Mouse (Mus musculus): ENCODE measurements around the gene Smarca2.

DNA sequence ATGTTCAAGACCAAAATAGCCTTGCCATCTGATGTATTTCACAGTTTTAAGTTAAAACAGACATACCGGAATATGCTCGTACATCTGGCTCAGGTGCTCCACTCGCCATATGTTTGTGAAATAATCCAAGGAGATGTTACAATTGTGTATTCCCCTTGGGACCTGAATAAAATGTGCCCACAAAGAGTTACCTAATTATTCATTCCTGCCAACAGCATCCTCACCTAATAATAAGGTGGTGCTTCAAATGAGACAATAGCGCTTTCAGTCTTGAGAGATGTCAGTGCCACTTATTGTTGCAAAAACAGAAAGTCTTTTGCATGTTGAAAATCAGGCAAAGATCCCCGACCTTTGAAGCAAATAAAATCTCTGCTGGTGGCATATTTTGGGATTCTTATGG is 36.6 kb upstream of the Smarca2 start:
- TF ChIP-seq POLR2A (IDR thresholded peaks at IDR 0.05; ENCODE audit: low read depth, low read length) (no peak), CTCF (IDR thresholded peaks at IDR 0.05; ENCODE audit: extremely low read depth, insufficient read depth, insufficient read length, insufficient replicate concordance) (no peak)

Data from spleen, adult 2 months (tissue).